ENCODE assay signal across 15 mouse cellular contexts in genomic region chr16:30936471-30936870, GRCm38 (mm10).
"Had no signal": no experiment of that assay in that cellular context is flagged by ENCODE, and none has a peak within 500 bp of the region (broad histone marks: within the 10 kb centered on the region; RNA-seq: fewer than 3 reads in every experiment).

No protein-coding gene starts in this region.

- H3K4me3 ChIP-seq: limb, embryonic 13.5 days; liver, embryonic 15.5 days; megakaryocyte, embryonic 14.5 days; midbrain, embryonic 15.5 days; neural tube, embryonic 12.5 days had no signal

- H3K27me3 ChIP-seq: liver, embryonic 15.5 days; midbrain, embryonic 15.5 days; neural tube, embryonic 12.5 days had no signal

- H3K36me3 ChIP-seq: limb, embryonic 13.5 days; liver, embryonic 15.5 days; midbrain, embryonic 15.5 days; neural tube, embryonic 12.5 days had no signal

- H3K9me3 ChIP-seq: limb, embryonic 13.5 days; liver, embryonic 15.5 days; midbrain, embryonic 15.5 days; neural tube, embryonic 12.5 days had no signal

- ATAC-seq: midbrain, embryonic 15.5 days had no signal

- H3K4me2 ChIP-seq: limb, embryonic 13.5 days; liver, embryonic 15.5 days; lung, embryonic 14.5 days; midbrain, embryonic 11.5 days; midbrain, embryonic 15.5 days; neural tube, embryonic 12.5 days had no signal

- DNase-seq: kidney, postnatal 36 days; layer of hippocampus, adult 9-11 months; layer of hippocampus, postnatal 36 days; lung, embryonic 14.5 days; lung, postnatal 10 days; lung, postnatal 4 days; thymus, adult 18-20 months; thymus, postnatal 14 days had no signal

- H3K9ac ChIP-seq: limb, embryonic 13.5 days; liver, embryonic 15.5 days; lung, embryonic 14.5 days; midbrain, embryonic 15.5 days; neural tube, embryonic 12.5 days had no signal

- H3K27ac ChIP-seq: kidney, postnatal 0 days; limb, embryonic 13.5 days; liver, embryonic 15.5 days; midbrain, embryonic 15.5 days; neural tube, embryonic 12.5 days had no signal
